Mouse (Mus musculus): ENCODE results near the gene Acot11. TPM values are rescaled to one million over a fixed set of nuclear protein-coding genes. Genes with fewer than 3 reads are reported as not detected.

Acot11 gene
- polyA plus RNA-seq, 1 experiment from 2014 or later, result 2.4 TPM

DNA sequence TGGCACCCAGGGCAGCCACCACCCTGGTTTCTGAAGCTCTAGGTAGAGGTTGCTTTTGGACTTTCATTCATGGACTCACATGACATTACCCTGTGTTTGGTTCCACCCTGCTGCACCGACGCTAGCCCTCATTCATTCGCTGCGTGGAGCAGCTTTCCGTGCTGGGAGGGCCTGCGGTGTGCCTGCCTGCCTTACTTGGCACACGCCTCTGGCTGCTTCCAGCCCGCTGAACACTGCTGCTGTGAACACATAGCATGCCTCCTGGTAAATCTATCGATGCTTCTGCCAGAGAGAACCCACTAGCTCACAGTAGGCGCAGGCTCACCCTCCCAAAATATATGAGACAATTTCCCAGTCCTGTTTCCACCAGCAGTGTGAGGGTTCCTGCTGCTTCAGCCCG is 100.4 kb downstream of the Acot11 start:
- Histone ChIP-seq H3K9me3 (replicated peaks) (no peaks in the 10 kb centered on the region), H3K27me3 (0 out of 2 replicates have a peak, but pooled peaks cover 4% of the 10 kb centered on the region), H3K9ac (no peak overlapping the region; the same call in 1 of the 2 replicates), H3K27ac (0 out of 2 replicates have a peak overlapping the region, but pooled peaks have one; percentile 7), H3K4me3 (no peak overlapping the region), H3K4me1 (peaks cover 27% of the 10 kb centered on the region), H3K36me3 (no peaks in the 10 kb centered on the region), H3K4me2 (replicated peaks) (no peak overlapping the region)
- 51% methylated on average over 11 of the region's 11 CpGs for WGBS
- no peak for ATAC-seq (ENCODE audit: low FRiP score)

DNA sequence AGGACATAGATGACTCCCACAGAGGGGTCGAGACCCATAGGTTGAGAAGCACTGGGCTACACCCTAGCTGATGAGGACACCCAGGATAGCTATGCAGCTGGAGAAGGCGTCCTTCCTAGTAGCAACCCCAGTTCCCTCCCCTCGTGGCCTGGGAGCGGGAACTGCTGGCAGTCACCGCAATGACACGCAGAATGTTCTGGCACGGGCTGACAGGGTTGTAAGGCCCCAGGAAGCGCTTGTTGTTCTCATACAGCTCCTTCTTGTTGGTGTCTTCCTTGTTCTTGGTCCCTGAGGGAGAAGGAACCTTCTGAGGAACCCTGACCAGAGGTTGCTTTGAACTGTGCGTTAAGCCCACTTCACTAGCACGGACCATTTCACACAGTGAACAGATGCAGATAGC is 100.8 kb downstream of the Acot11 start:
- Histone ChIP-seq H3K4me3 (no peak overlapping the region), H3K9ac (no peak overlapping the region), H3K36me3 (no peaks in the 10 kb centered on the region), H3K4me1 (peaks cover 27% of the 10 kb centered on the region), H3K27ac (no peak overlapping the region), H3K4me2 (replicated peaks) (no peak overlapping the region), H3K27me3 (no peaks in the 10 kb centered on the region), H3K9me3 (replicated peaks) (no peaks in the 10 kb centered on the region)
- 85% methylated on average over 10 of the region's 10 CpGs for WGBS
- no peak for ATAC-seq (ENCODE audit: low FRiP score)

DNA sequence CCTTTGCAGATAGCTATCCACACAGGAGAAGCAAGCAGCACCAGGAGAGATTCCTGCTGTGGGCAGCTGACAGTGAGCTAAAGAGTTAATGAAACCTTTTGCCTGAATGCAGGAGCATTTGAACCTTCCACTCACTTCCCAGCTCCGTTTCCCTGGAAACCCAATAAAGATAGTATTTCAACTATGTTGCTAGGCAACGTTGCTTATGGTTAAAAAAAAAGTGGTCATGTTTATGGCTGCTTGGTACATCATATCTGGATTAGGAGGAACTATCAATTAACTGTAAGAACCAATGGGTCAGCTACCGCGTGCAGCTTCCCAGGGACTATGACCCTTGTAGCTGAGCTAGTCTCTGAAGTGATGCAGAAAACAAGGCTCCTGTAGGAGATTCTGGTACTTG is 104.0 kb downstream of the Acot11 start:
- H3K4me3 ChIP-seq, result no peak overlapping the region
- H3K9ac ChIP-seq, result no peak overlapping the region
- no peak for ATAC-seq (ENCODE audit: low FRiP score)
- H3K27ac ChIP-seq, result peak overlapping the region; percentile 40; the same call in 1 of the 2 replicates
- H3K36me3 ChIP-seq, result no peaks in the 10 kb centered on the region
- WGBS, result 49% methylated on average over 4 of the region's 4 CpGs
- peaks cover 27% of the 10 kb centered on the region for H3K4me1 ChIP-seq
- no peak overlapping the region for H3K4me2 ChIP-seq (replicated peaks)
- H3K9me3 ChIP-seq (replicated peaks), result no peaks in the 10 kb centered on the region
- H3K27me3 ChIP-seq, result 0 out of 2 replicates have a peak, but pooled peaks cover 4% of the 10 kb centered on the region

DNA sequence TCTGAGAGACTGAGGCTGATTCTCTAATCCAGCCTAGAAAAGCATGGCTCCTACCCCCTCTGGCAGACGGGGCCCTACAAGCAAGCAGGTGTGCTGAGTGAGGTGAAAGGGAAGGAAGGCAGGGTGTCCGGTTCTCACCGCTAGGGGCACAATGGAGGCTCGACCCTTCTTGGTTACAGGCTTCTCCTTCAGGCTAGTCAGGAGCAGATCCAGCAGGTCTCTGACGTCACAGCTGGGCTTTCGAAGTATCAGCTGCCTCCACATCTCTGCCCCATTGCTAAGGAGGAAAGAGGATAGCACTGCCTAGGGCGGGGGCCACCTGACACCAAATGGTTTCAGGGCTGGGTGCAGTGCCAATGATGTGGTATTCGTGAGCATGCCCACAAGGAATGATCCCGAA is 104.8 kb downstream of the Acot11 start:
- Histone ChIP-seq H3K4me1 (peaks cover 20% of the 10 kb centered on the region), H3K4me2 (replicated peaks) (no peak overlapping the region), H3K27ac (no peak overlapping the region), H3K4me3 (no peak overlapping the region), H3K9ac (no peak overlapping the region), H3K9me3 (replicated peaks) (no peaks in the 10 kb centered on the region), H3K36me3 (no peaks in the 10 kb centered on the region), H3K27me3 (0 out of 2 replicates have a peak, but pooled peaks cover 4% of the 10 kb centered on the region)
- peak; percentile 38 for ATAC-seq (ENCODE audit: low FRiP score)
- 20% methylated on average over 9 of the region's 9 CpGs for WGBS

Other genes starting within 250 kb of the Acot11 start
- 6.9 and 7.3 TPM in 2 replicates for gene Dhcr24, start 244.0 kb downstream of the Acot11 start, polyA plus RNA-seq (2016; fragmentation: Nextera tagmentation; extraction: Ambion mirVana)
- gene Lexm, start 187.8 kb downstream of the Acot11 start, polyA plus RNA-seq (2016; fragmentation: Nextera tagmentation; extraction: Ambion mirVana), result 0.29 and 0.70 TPM in 2 replicates
- 0.68 and 0.83 TPM in 2 replicates for gene Ttc22, start 182.6 kb downstream of the Acot11 start, polyA plus RNA-seq (2016; fragmentation: Nextera tagmentation; extraction: Ambion mirVana)
- 10.6 and 11.7 TPM in 2 replicates for gene Pars2, start 153.9 kb downstream of the Acot11 start, polyA plus RNA-seq (2016; fragmentation: Nextera tagmentation; extraction: Ambion mirVana)
- 97.6 and 99.6 TPM in 2 replicates for gene Ttc4, start 126.1 kb downstream of the Acot11 start, polyA plus RNA-seq (2016; fragmentation: Nextera tagmentation; extraction: Ambion mirVana)
- gene Mroh7, start 74.1 kb downstream of the Acot11 start, polyA plus RNA-seq (2016; fragmentation: Nextera tagmentation; extraction: Ambion mirVana), result 0.81 and 0.91 TPM in 2 replicates
- not detected in 2 replicates for gene Fam151a, start 71.1 kb downstream of the Acot11 start, polyA plus RNA-seq (2016; fragmentation: Nextera tagmentation; extraction: Ambion mirVana)
- 285 and 302 TPM in 2 replicates for gene Ssbp3, start 105.7 kb upstream of the Acot11 start, polyA plus RNA-seq (2016; fragmentation: Nextera tagmentation; extraction: Ambion mirVana)